Mouse (Mus musculus): ENCODE data around the gene Rbm45. TPM values are rescaled to one million over a fixed set of nuclear protein-coding genes. Genes with fewer than 3 reads are reported as not detected.

Rbm45 gene
- polyA plus RNA-seq, 1 experiment = 11.7 TPM

Other genes with a start within 250 kb of the Rbm45 start
- gene Pde11a, start 31.2 kb upstream of the Rbm45 start, polyA plus RNA-seq (2012; rRNA removed) = 0.78 and 1.2 TPM in 2 replicates
- gene Cyct, start 9.5 kb upstream of the Rbm45 start, polyA plus RNA-seq (2012; rRNA removed) = not detected in 2 replicates
- 10.4 and 18.4 TPM in 2 replicates for gene Osbpl6, start 36.5 kb downstream of the Rbm45 start, polyA plus RNA-seq (2012; rRNA removed)